Mouse (Mus musculus) adrenal gland, postnatal 4 days (tissue): Measurements from ENCODE around the gene Ifna7. TPM values are rescaled to one million over a fixed set of nuclear protein-coding genes. Genes with fewer than 3 reads are reported as not detected.
A peak's percentile ranks its signal among the peaks of the same experiment; 100 is the strongest.
"Not testable (repeated sequence)": the region's sequence is repeated elsewhere in the genome, so short reads cannot be mapped to it uniquely, and the experiment has no call there.

ENCODE experiments used
- DNase-seq, 2 experiments: peaks; one replicate each; pipeline ENCODE4 v3.0.0; 2021 to 2022; ENCODE audit warnings: low spot score in 2 of 2, mixed read lengths in 2 of 2
- long read RNA-seq, 2 experiments: library from polyadenylated mRNA; stranded (forward); transcript quantifications; one replicate each; pipeline ENCODE4 v2.0.0; 2021
- total RNA-seq, 2 experiments: library from RNA; stranded (reverse); gene quantifications; 2 replicates each; pipeline ENCODE4 v1.2.3; 2021

Ifna7 gene
- total RNA-seq = not detected
- long read RNA-seq, experiment 1 = 0 reads
- long read RNA-seq, experiment 2 = 0 reads

DNA sequence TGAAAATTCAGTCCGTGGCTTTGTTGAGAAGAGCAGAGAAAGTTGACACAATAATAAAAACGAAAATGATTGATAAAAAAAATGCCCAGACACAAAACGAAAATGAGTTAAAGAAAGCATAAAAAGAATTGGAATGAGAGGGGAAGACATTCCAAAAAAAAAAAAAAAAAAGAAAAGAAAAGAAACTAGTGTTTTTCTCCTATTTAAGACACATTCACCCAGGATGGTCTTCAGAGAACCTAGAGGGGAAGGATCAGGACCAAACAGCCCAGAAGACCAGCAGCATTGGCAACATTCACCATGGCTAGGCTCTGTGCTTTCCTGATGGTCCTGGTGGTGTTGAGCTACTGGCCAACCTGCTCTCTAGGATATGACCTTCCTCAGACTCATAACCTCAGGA lies at the start of gene Ifna7:
Gene Ifna7 (plus strand): TSS at position 301 of the 400 bp plus-strand sequence.
- DNase-seq = no peak

- DNase-seq = not testable (repeated sequence)
Observed at GRCm38 (mm10) chr4:88773534-88773933, 42.5 kb upstream of the Ifna7 start, which contains the start of gene Gm13290. TSS of gene Gm13290 (plus strand) at chr4:88773834.

DNA sequence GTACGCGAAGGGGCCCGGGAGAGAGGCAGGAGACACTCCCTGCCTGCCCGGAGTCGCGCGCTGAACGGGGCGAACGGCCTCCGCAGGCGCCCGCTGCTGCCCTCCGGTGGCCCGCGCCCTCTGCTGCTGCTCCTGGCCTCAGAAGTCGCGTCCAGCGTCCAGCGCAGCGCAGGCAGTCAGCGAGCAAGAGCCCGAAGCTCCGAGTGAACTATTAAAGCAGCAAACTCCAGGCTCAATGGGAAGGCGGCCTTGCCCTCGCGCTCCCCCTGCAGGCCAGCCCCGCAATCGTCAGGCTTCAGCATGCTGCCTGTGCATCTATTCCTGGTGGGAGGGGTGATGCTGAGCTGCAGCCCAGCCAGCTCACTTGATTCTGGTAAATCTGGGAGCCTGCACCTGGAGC lies 39.4 kb upstream of the Ifna7 start, which contains the start of gene Gm13289:
Gene Gm13289 (plus strand): TSS at position 301 of the 400 bp plus-strand sequence.
- not testable (repeated sequence) for DNase-seq

- not testable (repeated sequence) for DNase-seq
Observed at GRCm38 (mm10) chr4:88779550-88779949, 36.5 kb upstream of the Ifna7 start, which contains the start of gene Gm13272. TSS of gene Gm13272 (plus strand) at chr4:88779850.

- not testable (repeated sequence) for DNase-seq
Observed at GRCm38 (mm10) chr4:88780320-88780719, 35.7 kb upstream of the Ifna7 start.

- not testable (repeated sequence) for DNase-seq
Observed at GRCm38 (mm10) chr4:88781831-88782230, 34.2 kb upstream of the Ifna7 start, which contains the start of gene Ifnz. TSS of gene Ifnz (plus strand) at chr4:88782131.

- DNase-seq = not testable (repeated sequence)
Observed at GRCm38 (mm10) chr4:88782335-88782734, 33.7 kb upstream of the Ifna7 start.

- DNase-seq = not testable (repeated sequence)
Observed at GRCm38 (mm10) chr4:88785409-88785808, 30.6 kb upstream of the Ifna7 start, which contains the start of gene Gm13276. TSS of gene Gm13276 (plus strand) at chr4:88785709.

DNA sequence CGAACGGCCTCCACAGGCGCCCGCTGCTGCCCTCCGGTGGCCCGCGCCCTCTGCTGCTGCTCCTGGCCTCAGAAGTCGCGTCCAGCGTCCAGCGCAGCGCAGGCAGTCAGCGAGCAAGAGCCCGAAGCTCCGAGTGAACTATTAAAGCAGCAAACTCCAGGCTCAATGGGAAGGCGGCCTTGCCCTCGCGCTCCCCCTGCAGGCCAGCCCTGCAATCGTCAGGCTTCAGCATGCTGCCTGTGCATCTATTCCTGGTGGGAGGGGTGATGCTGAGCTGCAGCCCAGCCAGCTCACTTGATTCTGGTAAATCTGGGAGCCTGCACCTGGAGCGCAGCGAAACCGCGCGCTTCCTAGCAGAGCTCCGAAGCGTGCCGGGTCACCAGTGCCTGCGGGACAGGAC lies 27.6 kb upstream of the Ifna7 start, which contains the start of gene Gm13277:
Gene Gm13277 (plus strand): TSS at position 231 of the 400 bp plus-strand sequence.
- DNase-seq = peak; percentile 14 to 16

DNA sequence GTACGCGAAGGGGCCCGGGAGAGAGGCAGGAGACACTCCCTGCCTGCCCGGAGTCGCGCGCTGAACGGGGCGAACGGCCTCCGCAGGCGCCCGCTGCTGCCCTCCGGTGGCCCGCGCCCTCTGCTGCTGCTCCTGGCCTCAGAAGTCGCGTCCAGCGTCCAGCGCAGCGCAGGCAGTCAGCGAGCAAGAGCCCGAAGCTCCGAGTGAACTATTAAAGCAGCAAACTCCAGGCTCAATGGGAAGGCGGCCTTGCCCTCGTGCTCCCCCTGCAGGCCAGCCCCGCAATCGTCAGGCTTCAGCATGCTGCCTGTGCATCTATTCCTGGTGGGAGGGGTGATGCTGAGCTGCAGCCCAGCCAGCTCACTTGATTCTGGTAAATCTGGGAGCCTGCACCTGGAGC lies 24.8 kb upstream of the Ifna7 start, which contains the start of gene Gm13278:
Gene Gm13278 (plus strand): TSS at position 301 of the 400 bp plus-strand sequence.
- not testable (repeated sequence) for DNase-seq

GRCm38 (mm10) chr4:88793936-88794675 lies 21.9 kb upstream of the Ifna7 start, which contains the start of gene Gm13275:
TSS of gene Gm13275 (plus strand) at chr4:88794487.
- peak; percentile 34 to 37 for DNase-seq

DNA sequence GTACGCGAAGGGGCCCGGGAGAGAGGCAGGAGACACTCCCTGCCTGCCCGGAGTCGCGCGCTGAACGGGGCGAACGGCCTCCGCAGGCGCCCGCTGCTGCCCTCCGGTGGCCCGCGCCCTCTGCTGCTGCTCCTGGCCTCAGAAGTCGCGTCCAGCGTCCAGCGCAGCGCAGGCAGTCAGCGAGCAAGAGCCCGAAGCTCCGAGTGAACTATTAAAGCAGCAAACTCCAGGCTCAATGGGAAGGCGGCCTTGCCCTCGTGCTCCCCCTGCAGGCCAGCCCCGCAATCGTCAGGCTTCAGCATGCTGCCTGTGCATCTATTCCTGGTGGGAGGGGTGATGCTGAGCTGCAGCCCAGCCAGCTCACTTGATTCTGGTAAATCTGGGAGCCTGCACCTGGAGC lies 18.9 kb upstream of the Ifna7 start, which contains the start of gene Gm13279:
Gene Gm13279 (plus strand): TSS at position 301 of the 400 bp plus-strand sequence.
- DNase-seq = not testable (repeated sequence)

- DNase-seq = not testable (repeated sequence)
Observed at GRCm38 (mm10) chr4:88799365-88799764, 16.7 kb upstream of the Ifna7 start, which contains the start of gene Gm13285. TSS of gene Gm13285 (plus strand) at chr4:88799665.

DNA sequence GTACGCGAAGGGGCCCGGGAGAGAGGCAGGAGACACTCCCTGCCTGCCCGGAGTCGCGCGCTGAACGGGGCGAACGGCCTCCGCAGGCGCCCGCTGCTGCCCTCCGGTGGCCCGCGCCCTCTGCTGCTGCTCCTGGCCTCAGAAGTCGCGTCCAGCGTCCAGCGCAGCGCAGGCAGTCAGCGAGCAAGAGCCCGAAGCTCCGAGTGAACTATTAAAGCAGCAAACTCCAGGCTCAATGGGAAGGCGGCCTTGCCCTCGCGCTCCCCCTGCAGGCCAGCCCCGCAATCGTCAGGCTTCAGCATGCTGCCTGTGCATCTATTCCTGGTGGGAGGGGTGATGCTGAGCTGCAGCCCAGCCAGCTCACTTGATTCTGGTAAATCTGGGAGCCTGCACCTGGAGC lies 13.1 kb upstream of the Ifna7 start, which contains the start of gene Gm13287:
Gene Gm13287 (plus strand): TSS at position 301 of the 400 bp plus-strand sequence.
- DNase-seq = not testable (repeated sequence)

DNA sequence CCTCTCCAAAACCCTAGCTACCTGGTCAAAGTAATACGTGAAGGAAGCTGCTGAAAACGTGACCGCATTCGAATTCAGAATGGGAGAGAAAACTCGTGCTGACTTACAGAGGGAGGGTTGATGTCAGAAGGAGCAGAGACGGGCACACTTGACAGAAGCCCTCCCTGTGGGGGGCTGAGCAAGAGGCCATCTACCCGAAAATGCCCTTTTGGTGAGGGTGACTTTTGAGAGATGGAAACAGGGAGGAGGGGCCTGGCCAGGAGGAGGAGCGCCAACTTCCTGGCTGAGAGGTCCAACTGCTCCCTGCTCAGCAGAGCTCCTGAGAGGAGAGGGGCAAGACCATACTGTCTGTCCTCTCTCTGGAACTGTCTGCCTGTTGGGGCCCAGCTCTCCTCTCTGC lies 10.8 kb upstream of the Ifna7 start, which contains the start of gene Gm13288:
Gene Gm13288 (plus strand): TSS at position 301 of the 400 bp plus-strand sequence.
- DNase-seq = not testable (repeated sequence)

- DNase-seq = not testable (repeated sequence)
Observed at GRCm38 (mm10) chr4:88805761-88806160, 10.3 kb upstream of the Ifna7 start.

- no peak for DNase-seq
Observed at GRCm38 (mm10) chr4:88819659-88820058, 3.6 kb downstream of the Ifna7 start, which contains the start of gene Ifna11. TSS of gene Ifna11 (plus strand) at chr4:88819959.

- DNase-seq = no peak
Observed at GRCm38 (mm10) chr4:88822995-88823394, 7.0 kb downstream of the Ifna7 start.

DNA sequence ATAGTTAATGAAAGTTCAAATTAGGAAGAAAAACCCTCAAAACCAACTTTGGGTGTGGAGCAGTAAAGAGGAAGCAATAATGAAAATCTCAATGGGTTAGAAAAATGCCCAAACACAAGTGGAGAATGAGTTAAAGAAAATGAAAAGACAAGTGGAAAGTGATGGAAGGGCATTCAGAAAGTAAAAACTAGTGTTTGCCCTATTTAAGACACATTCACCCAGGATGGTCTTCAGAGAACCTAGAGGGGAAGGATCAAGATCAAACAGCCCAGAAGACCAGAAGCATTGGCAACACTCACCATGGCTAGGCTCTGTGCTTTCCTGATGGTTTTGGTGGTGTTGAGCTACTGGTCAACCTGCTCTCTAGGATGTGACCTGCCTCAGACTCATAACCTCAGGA lies 11.1 kb downstream of the Ifna7 start, which contains the start of gene Ifna6:
Gene Ifna6 (plus strand): TSS at position 301 of the 400 bp plus-strand sequence.
- DNase-seq = not testable (repeated sequence)

- no peak for DNase-seq
Observed at GRCm38 (mm10) chr4:88830523-88830922, 14.5 kb downstream of the Ifna7 start.

DNA sequence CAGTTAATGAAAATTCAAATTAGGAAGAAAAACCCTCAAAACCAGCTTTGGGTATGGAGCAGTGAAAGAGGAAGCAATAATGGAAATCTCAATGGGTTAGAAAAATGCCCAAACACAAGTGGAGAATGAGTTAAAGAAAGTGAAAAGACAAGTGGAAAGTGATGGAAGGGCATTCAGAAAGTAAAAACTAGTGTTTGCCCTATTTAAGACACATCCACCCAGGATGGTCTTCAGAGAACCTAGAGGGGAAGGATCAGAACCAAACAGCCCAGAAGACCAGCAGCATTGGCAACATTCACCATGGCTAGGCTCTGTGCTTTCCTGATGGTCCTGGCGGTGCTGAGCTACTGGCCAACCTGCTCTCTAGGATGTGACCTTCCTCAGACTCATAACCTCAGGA lies 19.2 kb downstream of the Ifna7 start, which contains the start of gene Ifna5:
Gene Ifna5 (plus strand): TSS at position 301 of the 400 bp plus-strand sequence.
- not testable (repeated sequence) for DNase-seq
